Mouse (Mus musculus) bone marrow, adult 2 months (tissue): ENCODE measurements around the gene Prnp. TPM values are rescaled to one million over a fixed set of nuclear protein-coding genes. Genes with fewer than 3 reads are reported as not detected.

Experiments
- H3K27ac ChIP-seq: fragments of 200-500 bp; 2 replicates; pipeline ENCODE4 v1.5.1; 2012; ENCODE audit warnings: low read depth, mild to moderate bottlenecking, control low read depth, inconsistent platforms, low read length; ENCODE audit not compliant: control insufficient read depth, poor library complexity, insufficient read depth
- H3K4me1 ChIP-seq: fragments of 200-500 bp; 2 replicates; pipeline ENCODE4 v1.6.1; 2011; ENCODE audit warnings: low read length; ENCODE audit not compliant: control insufficient read depth, insufficient read depth
- H3K4me3 ChIP-seq: fragments of 200-500 bp; replicated peaks from 2 replicates; pipeline ENCODE3; 2011; ENCODE audit warnings: mild to moderate bottlenecking, low read depth, low read length, control low read depth; ENCODE audit not compliant: control insufficient read depth
- CTCF ChIP-seq: fragments of 200-500 bp; IDR thresholded peaks from 2 replicates; pipeline ENCODE4 v1.5.1; 2011; ENCODE audit warnings: low read length, control low read depth; ENCODE audit not compliant: control insufficient read depth, insufficient read depth
- POLR2A ChIP-seq: fragments of 200-500 bp; IDR thresholded peaks from 2 replicates; pipeline ENCODE4 v1.6.1; 2011; ENCODE audit warnings: low read depth, mild to moderate bottlenecking, control low read depth, low read length, borderline replicate concordance; ENCODE audit not compliant: control insufficient read depth
- WGBS: fragments of 180-500 bp; shearing (Covaris S2); methylation state at CpG from one replicate; pipeline ENCODE4 v1.1.7; 2018; 5-methylcytosine and 5-hydroxymethylcytosine counted together
- polyA plus RNA-seq: library from polyadenylated mRNA; stranded (reverse); fragments of >200 nt; gene quantifications from 2 replicates; pipeline ENCODE4 v1.2.4, GENCODE M21; 2011; ENCODE audit warnings: low replicate concordance; ENCODE audit not compliant: missing spikeins, insufficient read depth, insufficient read length

Prnp gene
- polyA plus RNA-seq, 1 experiment = 26.4 TPM

GRCm38 (mm10) chr2:131876551-131877265 lies 33.0 kb upstream of the Prnp start:
- H3K4me1 ChIP-seq = no peaks in the 10 kb centered on the region
- no peak overlapping the region for H3K27ac ChIP-seq
- no peak overlapping the region for H3K4me3 ChIP-seq
- WGBS = 84% methylated on average over 7 of the region's 7 CpGs
- no peak for TF ChIP-seq POLR2A
- no peak for TF ChIP-seq CTCF

- Histone ChIP-seq H3K27ac (no peak overlapping the region), H3K4me3 (no peak overlapping the region), H3K4me1 (no peaks in the 10 kb centered on the region; the same call in 1 of the 2 replicates)
- 67% methylated on average over 4 of the region's 4 CpGs for WGBS
- TF ChIP-seq POLR2A = no peak
- TF ChIP-seq CTCF = no peak
These were observed 28.0 kb upstream of the Prnp start for GRCm38 (mm10) chr2:131881766-131882165.

DNA sequence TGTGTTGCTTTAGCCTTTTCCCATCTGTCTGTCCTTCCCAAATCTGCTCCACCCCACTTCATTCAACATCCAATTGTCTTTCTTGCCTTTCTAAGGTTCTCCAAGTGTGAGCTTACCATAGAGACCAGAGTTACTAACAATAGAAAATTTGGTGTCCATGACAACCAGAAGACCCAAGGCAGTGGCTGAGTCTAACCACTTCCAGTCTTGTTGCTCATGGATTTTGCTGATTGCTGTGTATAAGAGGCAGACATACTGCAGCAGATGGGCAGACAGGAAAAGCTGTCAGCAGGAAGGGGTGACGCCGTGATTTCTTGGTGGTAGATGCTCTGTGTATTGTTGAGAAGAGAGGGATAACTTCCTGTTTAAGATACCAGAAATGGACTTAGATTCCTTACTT lies 26.6 kb upstream of the Prnp start:
- TF ChIP-seq POLR2A (no peak), CTCF (no peak)
- peaks cover 5% of the 10 kb centered on the region for H3K4me1 ChIP-seq
- no peak overlapping the region for H3K4me3 ChIP-seq
- 29% methylated on average over 2 of the region's 2 CpGs for WGBS
- no peak overlapping the region for H3K27ac ChIP-seq

DNA sequence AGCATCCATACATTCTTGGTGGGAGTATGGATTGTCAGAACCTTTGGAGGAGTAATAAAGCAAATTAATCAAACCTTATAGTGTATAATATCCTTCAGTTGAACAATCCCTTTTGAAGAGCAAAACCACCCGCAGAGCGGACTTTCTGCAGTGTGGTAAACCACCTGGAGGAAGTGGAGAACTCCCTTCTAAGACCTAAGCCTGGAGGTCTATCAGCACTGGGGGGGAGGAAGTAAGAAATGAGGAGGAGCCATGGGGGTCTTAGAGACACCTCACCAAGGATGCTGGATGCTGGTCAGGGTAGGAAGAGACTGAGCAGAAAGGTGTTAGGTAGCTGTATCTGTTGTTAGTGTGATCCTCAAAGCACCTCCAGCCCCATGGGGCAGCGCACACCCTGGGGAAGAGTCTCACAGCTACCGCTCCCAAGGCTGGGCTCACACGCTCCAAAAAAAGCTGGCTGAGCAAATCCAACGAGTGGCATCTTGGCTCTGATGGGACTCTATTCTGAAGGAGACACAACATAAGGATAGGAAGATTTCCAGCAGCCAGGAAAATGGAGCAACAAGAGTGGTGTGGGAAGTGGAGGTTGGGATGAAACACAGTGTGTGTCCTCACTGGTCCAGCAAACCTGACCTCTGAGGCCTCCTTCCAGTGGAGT lies 23.1 kb upstream of the Prnp start:
- no peak for TF ChIP-seq CTCF
- H3K4me1 ChIP-seq = peaks cover 5% of the 10 kb centered on the region
- no peak overlapping the region for H3K27ac ChIP-seq
- H3K4me3 ChIP-seq = no peak overlapping the region
- WGBS = 39% methylated on average over 6 of the region's 6 CpGs

DNA sequence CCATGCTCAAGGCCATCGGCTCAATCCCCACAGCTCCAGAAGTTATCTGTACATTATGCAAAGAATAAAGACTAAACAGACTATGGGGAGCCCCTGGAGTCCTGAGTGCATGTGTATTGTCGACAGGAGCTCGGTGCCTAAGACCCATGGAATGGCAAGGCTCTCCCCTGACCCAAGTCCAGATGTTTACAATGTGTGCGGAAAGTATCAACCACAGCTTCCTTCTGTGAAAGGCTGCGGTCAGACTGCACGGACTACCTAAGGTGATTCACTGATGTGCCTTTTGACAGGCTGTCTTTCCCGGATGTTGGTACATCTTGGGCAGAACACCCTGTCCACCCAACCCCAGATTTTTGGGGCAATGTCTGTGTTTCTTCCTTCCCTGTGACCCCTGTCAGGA lies 21.5 kb upstream of the Prnp start:
- TF ChIP-seq CTCF (no peak), POLR2A (no peak)
- 3% methylated on average over 7 of the region's 7 CpGs for WGBS
- H3K4me1 ChIP-seq = peaks cover 5% of the 10 kb centered on the region

GRCm38 (mm10) chr2:131892534-131892933 lies 17.2 kb upstream of the Prnp start:
- WGBS = 62% methylated on average over 5 of the region's 5 CpGs
- H3K4me3 ChIP-seq = no peak overlapping the region

More for the DNA sequence above, 21.5 kb upstream of the Prnp start:
- no peak overlapping the region for H3K27ac ChIP-seq
- H3K4me3 ChIP-seq = no peak overlapping the region

DNA sequence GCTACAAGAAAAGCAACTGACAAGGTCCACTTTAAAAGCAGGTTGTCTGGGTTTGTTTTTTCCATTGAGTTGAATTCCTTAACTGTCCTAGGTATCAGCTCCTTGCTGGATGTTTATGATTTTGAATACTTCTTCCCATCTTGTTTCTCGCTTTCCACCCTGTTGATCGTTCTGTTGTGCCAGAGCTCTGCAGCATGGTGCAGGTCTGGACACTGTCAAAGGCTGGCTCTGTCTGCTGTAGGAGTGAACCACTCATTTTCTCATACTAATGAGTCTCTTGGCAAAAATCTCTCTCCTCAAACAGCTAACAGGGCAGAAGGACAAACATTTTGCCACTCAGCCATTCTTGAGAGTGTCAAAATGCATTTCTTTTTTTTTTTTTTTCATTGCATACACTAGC lies 14.6 kb upstream of the Prnp start:
- H3K4me3 ChIP-seq = no peak overlapping the region
- H3K27ac ChIP-seq = no peak overlapping the region
- WGBS = 87% methylated on average over 2 of the region's 2 CpGs
- H3K4me1 ChIP-seq = no peaks in the 10 kb centered on the region
- no peak for TF ChIP-seq POLR2A
- TF ChIP-seq CTCF = no peak

More at GRCm38 (mm10) chr2:131892534-131892933, 17.2 kb upstream of the Prnp start:
- TF ChIP-seq POLR2A (no peak), CTCF (no peak)
- H3K27ac ChIP-seq = no peak overlapping the region
- H3K4me1 ChIP-seq = peaks cover 2% of the 10 kb centered on the region; the same call in 1 of the 2 replicates

- H3K4me1 ChIP-seq = no peaks in the 10 kb centered on the region
- TF ChIP-seq POLR2A (no peak), CTCF (no peak)
- H3K4me3 ChIP-seq = no peak overlapping the region
- H3K27ac ChIP-seq = no peak overlapping the region
- WGBS = 92% methylated on average over 4 of the region's 4 CpGs
These were observed 13.7 kb upstream of the Prnp start for GRCm38 (mm10) chr2:131896011-131896410.
